Mouse (Mus musculus) ES-Bruce4 (cell line): Measurements from ENCODE around the gene Ypel3.

Experiments used
- CTCF ChIP-seq: IDR thresholded peaks from one replicate; pipeline ENCODE4 v1.8.1; 2011; ENCODE audit warnings: low read depth, low read length
- EP300 ChIP-seq: IDR thresholded peaks from 2 replicates; pipeline ENCODE4 v1.6.1; 2011; ENCODE audit warnings: low read depth, low read length; ENCODE audit not compliant: insufficient read depth
- POLR2A ChIP-seq: IDR thresholded peaks from one replicate; pipeline ENCODE4 v1.8.1; 2011; ENCODE audit warnings: low read length; ENCODE audit not compliant: insufficient read depth

DNA sequence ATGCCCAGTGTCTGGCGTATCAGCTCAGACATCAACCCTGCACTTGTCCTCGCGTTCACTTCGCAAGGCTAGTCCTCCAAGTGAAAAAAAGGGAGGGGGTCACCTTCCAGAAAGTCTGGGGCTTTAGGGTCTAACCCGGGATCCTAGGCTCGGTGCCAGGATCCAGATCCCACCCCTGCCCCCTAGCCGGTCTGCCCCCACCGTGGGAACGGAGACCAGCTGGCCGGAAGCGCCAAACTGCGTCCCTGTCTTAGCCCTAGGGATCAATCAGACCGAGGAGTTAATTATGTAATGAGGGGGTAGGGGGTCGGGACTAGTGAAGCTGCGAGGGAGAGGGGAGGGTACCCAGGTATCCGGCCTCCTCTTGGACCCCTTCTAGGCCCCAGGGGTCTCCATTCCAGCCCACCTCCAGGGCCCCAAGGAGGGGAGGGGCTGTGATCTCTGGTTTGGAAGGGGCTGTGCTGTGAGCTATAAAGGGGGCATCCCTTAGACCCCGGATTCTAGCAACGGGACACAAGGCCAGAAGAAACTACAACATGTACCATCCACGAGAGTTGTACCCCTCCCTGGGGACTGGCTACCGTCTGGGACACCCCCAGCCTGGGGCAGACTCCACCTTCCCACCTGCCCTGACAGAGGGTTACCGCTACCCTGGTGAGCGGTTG lies 4.3 kb downstream of the Ypel3 start, which contains the start of gene Tbx6:
- TF ChIP-seq CTCF, result no peak
- no peak for TF ChIP-seq POLR2A
- TF ChIP-seq EP300, result no peak
